ENCODE assay signal across 28 mouse cellular contexts in the genomic region with DNA sequence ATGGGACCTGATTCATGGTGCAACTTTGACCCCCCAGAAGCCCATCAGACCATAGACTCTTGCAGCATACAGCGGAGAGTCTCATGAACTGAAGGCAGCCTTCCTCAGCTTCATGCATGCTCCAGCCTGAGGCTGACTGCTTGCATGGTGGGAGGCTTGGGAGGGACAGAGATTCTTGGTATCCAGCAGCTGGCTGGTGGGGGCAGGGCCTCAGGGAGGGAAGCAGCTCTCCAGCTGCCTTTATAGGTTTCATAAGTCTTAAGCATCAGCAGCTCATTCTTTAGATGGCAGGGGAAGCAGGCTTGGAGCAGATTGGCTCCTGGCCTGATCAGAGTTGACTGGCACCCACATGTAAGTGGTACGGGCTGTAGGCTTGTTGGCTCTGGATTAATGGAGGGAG. TPM values are rescaled to one million over a fixed set of nuclear protein-coding genes. Genes with fewer than 3 reads are reported as not detected.
DNase-seq lines count a peak whose midpoint lies in the region; ATAC-seq and TF ChIP-seq lines count a peak whose summit lies in the region.
"Had no signal": no experiment of that assay in that cellular context is flagged by ENCODE, and none has a peak within 500 bp of the region (broad histone marks: within the 10 kb centered on the region; RNA-seq: fewer than 3 reads in every experiment).

No protein-coding gene starts in this region.

- peaks cover 12% of the 10 kb centered on the region for H3K4me1 ChIP-seq in heart, embryonic 13.5 days
- H3K4me1 ChIP-seq in kidney, embryonic 16.5 days (ENCODE audit: insufficient read depth, low read length) = peaks cover 20% of the 10 kb centered on the region
- H3K4me1 ChIP-seq in kidney, adult 2 months (ENCODE audit: control insufficient read depth, insufficient read depth, low read length) = no peaks in the 10 kb centered on the region

- H3K36me3 ChIP-seq in heart, embryonic 13.5 days = peaks cover 63% of the 10 kb centered on the region
- H3K36me3 ChIP-seq in kidney, embryonic 16.5 days (ENCODE audit: insufficient read depth, low read length) = peaks cover 23% of the 10 kb centered on the region
- no peaks in the 10 kb centered on the region for H3K36me3 ChIP-seq in kidney, adult 2 months (ENCODE audit: control insufficient read depth, insufficient read depth, low read length)

- no peak for TF ChIP-seq CTCF in kidney, adult 2 months (conservative IDR thresholded peaks at IDR 0.05; ENCODE audit: insufficient read depth, insufficient read length, low read depth, low read length)

- no peak for ATAC-seq in heart, embryonic 13.5 days (ENCODE audit: extremely low read depth, insufficient number of reproducible peaks, low FRiP score, low TSS enrichment)
- ATAC-seq in kidney, embryonic 16.5 days (ENCODE audit: low FRiP score, low TSS enrichment) = 0 out of 2 replicates have a peak, but pooled peaks have one; percentile 12
- ATAC-seq: forebrain, embryonic 13.5 days; forebrain, embryonic 16.5 days; hindbrain, embryonic 16.5 days; Patski had no signal

- 78% methylated on average over 2 of the region's 2 CpGs for WGBS in heart, embryonic 13.5 days
- 73% methylated on average over 2 of the region's 2 CpGs for WGBS in kidney, embryonic 16.5 days
- 82% methylated on average over 2 of the region's 2 CpGs for WGBS in kidney, adult 2 months

- H3K27me3 ChIP-seq in heart, embryonic 13.5 days (replicated peaks) = peaks cover 15% of the 10 kb centered on the region; the same call in 1 of the 2 replicates
- no peaks in the 10 kb centered on the region for H3K27me3 ChIP-seq in kidney, embryonic 16.5 days (ENCODE audit: insufficient read depth, low read length)
- no peaks in the 10 kb centered on the region for H3K27me3 ChIP-seq in kidney, adult 2 months (replicated peaks; ENCODE audit: control insufficient read depth, insufficient read depth, low read length)
- H3K27me3 ChIP-seq: Patski had no signal

- DNase-seq in heart, adult 8-10 months (ENCODE audit: low spot score) = no peak
- no peak for DNase-seq in kidney, adult 2 months
- peak; percentile 54 to 65 for DNase-seq in kidney, postnatal 4 days
- no peak for DNase-seq in kidney, postnatal 36 days
- DNase-seq: adrenal gland, postnatal 10 days; adrenal gland, postnatal 36 days; cerebellum, adult 18-20 months; cerebellum, adult 9-10 months; cerebellum, postnatal 14 days; gastrocnemius, postnatal 10 days; gastrocnemius, postnatal 36 days; heart, adult 2 months; heart, postnatal 10 days; heart, postnatal 36 days had no signal

- H3K9me3 ChIP-seq in heart, embryonic 13.5 days = no peaks in the 10 kb centered on the region
- no peaks in the 10 kb centered on the region for H3K9me3 ChIP-seq in kidney, embryonic 16.5 days (ENCODE audit: low read length)
- H3K9me3 ChIP-seq: forebrain, embryonic 10.5 days; forebrain, embryonic 13.5 days; heart, embryonic 15.5 days; hindbrain, embryonic 10.5 days; hindbrain, embryonic 13.5 days had no signal

- TF ChIP-seq POLR2A in kidney, adult 2 months (IDR thresholded peaks at IDR 0.05; ENCODE audit: low read depth, low read length) = no peak

- H3K4me2 ChIP-seq in heart, embryonic 13.5 days = no peak overlapping the region
- H3K4me2 ChIP-seq in kidney, embryonic 16.5 days (replicated peaks; ENCODE audit: low read depth, low read length) = no peak overlapping the region
- H3K4me2 ChIP-seq: forebrain, embryonic 13.5 days; heart, embryonic 11.5 days; heart, embryonic 15.5 days; hindbrain, embryonic 13.5 days had no signal

- 0 out of 2 replicates have a peak overlapping the region, but pooled peaks have one; percentile 14 for H3K9ac ChIP-seq in heart, embryonic 13.5 days
- H3K9ac ChIP-seq in kidney, embryonic 16.5 days (replicated peaks; ENCODE audit: low read length) = no peak overlapping the region
- H3K9ac ChIP-seq: forebrain, embryonic 13.5 days; heart, embryonic 15.5 days; hindbrain, embryonic 13.5 days had no signal

- no peak overlapping the region for H3K4me3 ChIP-seq in heart, embryonic 13.5 days
- no peak overlapping the region for H3K4me3 ChIP-seq in kidney, embryonic 16.5 days (ENCODE audit: low read length)
- no peak overlapping the region for H3K4me3 ChIP-seq in kidney, adult 2 months (ENCODE audit: insufficient read depth, low read depth, low read length)
- H3K4me3 ChIP-seq: forebrain, embryonic 10.5 days; forebrain, embryonic 13.5 days; heart, adult 2 months; heart, embryonic 15.5 days; hindbrain, embryonic 10.5 days; hindbrain, embryonic 13.5 days had no signal

- H3K27ac ChIP-seq in heart, embryonic 13.5 days (replicated peaks) = no peak overlapping the region
- no peak overlapping the region; the same call in 1 of the 2 replicates for H3K27ac ChIP-seq in kidney, embryonic 16.5 days (ENCODE audit: low read length)
- H3K27ac ChIP-seq in kidney, adult 2 months (ENCODE audit: insufficient read depth, low read depth, low read length) = no peak overlapping the region
- H3K27ac ChIP-seq: forebrain, embryonic 10.5 days; forebrain, embryonic 13.5 days; heart, adult 2 months; heart, embryonic 15.5 days; hindbrain, embryonic 10.5 days; hindbrain, embryonic 13.5 days had no signal

RNA-seq across cellular contexts. Expression of gene Aebp1, which starts 5.4 kb away (rescaled TPM):
- 32.3 and 36.1 TPM in 2 replicates for polyA plus RNA-seq in heart, embryonic 13.5 days (2015; fragmentation: Nextera tagmentation; extraction: Ambion mirVana)
- total RNA-seq in heart, adult 8-10 months (2022) = 10 to 100 TPM; 14.9 to 28.0 (median 19.4) TPM
- 59.6 and 61.1 TPM in 2 replicates for polyA plus RNA-seq in kidney, embryonic 16.5 days (2015; fragmentation: Nextera tagmentation; extraction: Ambion mirVana)
- polyA plus RNA-seq in kidney, adult 2 months (2012; rRNA removed) = 91.4 and 96.7 TPM in 2 replicates
- total RNA-seq: granulocyte monocyte progenitor cell, adult 5-6 weeks had no signal

RNA-seq across cellular contexts. Expression of gene Pold2, which starts 10.9 kb away (rescaled TPM):
- 109 and 127 TPM in 2 replicates for polyA plus RNA-seq in heart, embryonic 13.5 days (2015; fragmentation: Nextera tagmentation; extraction: Ambion mirVana)
- total RNA-seq in heart, adult 8-10 months (2022) = 10 to 100 TPM; 33.1 to 50.4 (median 39.8) TPM
- polyA plus RNA-seq in kidney, embryonic 16.5 days (2015; fragmentation: Nextera tagmentation; extraction: Ambion mirVana) = 152 and 155 TPM in 2 replicates
- polyA plus RNA-seq in kidney, adult 2 months (2012; rRNA removed) = 50.2 and 70.7 TPM in 2 replicates

RNA-seq across cellular contexts. Expression of gene Polm, which starts 29.4 kb away (rescaled TPM):
- 5.8 and 6.9 TPM in 2 replicates for polyA plus RNA-seq in heart, embryonic 13.5 days (2015; fragmentation: Nextera tagmentation; extraction: Ambion mirVana)
- total RNA-seq in heart, adult 8-10 months (2022) = 1 to 10 TPM; 1.8 to 3.3 (median 2.8) TPM
- 9.8 and 11.4 TPM in 2 replicates for polyA plus RNA-seq in kidney, embryonic 16.5 days (2015; fragmentation: Nextera tagmentation; extraction: Ambion mirVana)
- 14.7 and 19.5 TPM in 2 replicates for polyA plus RNA-seq in kidney, adult 2 months (2012; rRNA removed)

RNA-seq across cellular contexts. Expression of gene Myl7, which starts 31.4 kb away (rescaled TPM):
- polyA plus RNA-seq in heart, embryonic 13.5 days (2015; fragmentation: Nextera tagmentation; extraction: Ambion mirVana) = 4,508 and 5,229 TPM in 2 replicates
- total RNA-seq in heart, adult 8-10 months (2022) = 100 to 1,000 TPM; 455 to 787 (median 725) TPM
- polyA plus RNA-seq in kidney, embryonic 16.5 days (2015; fragmentation: Nextera tagmentation; extraction: Ambion mirVana) = 5.1 and 9.1 TPM in 2 replicates
- 5.1 and 5.3 TPM in 2 replicates for polyA plus RNA-seq in kidney, adult 2 months (2012; rRNA removed)
- total RNA-seq: adrenal gland, adult 18-20 months; adrenal gland, postnatal 36 days; gastrocnemius, adult 18-20 months; gastrocnemius, postnatal 10 days; gastrocnemius, postnatal 36 days; granulocyte monocyte progenitor cell, adult 5-6 weeks had no signal
- polyA plus RNA-seq: forebrain, embryonic 13.5 days; forebrain, embryonic 16.5 days; hindbrain, embryonic 16.5 days; Patski had no signal

Comparison
In these comparisons a context has a peak if more than half of its experiments do, and no peak if none do; other contexts are left out.
1. DNase-seq: peak in kidney, postnatal 4 days (2 of 2); none in heart, adult 8-10 months (single experiment), kidney, adult 2 months (single experiment) and kidney, postnatal 36 days (0 of 2).